ENCODE assay signal across 13 mouse cellular contexts in genomic region chr4:55102382-55102781, GRCm38 (mm10).
"Had no signal": no experiment of that assay in that cellular context is flagged by ENCODE, and none has a peak within 500 bp of the region (broad histone marks: within the 10 kb centered on the region; RNA-seq: fewer than 3 reads in every experiment).

No protein-coding gene starts in this region.

- H3K9ac ChIP-seq: lung, embryonic 14.5 days; midbrain, embryonic 13.5 days; midbrain, embryonic 15.5 days; neural tube, embryonic 12.5 days; stomach, embryonic 15.5 days had no signal

- H3K27ac ChIP-seq: midbrain, embryonic 13.5 days; midbrain, embryonic 15.5 days; neural tube, embryonic 12.5 days; stomach, embryonic 15.5 days; stomach, postnatal 0 days had no signal

- H3K4me1 ChIP-seq: megakaryocyte, embryonic 14.5 days; midbrain, embryonic 13.5 days; midbrain, embryonic 15.5 days; neural tube, embryonic 12.5 days; stomach, embryonic 15.5 days had no signal

- DNase-seq: lung, adult 18-20 months; lung, embryonic 14.5 days; lung, postnatal 10 days; lung, postnatal 4 days; right cerebral cortex, postnatal 14 days; thymus, adult 2 months; thymus, postnatal 25 days had no signal

- H3K4me3 ChIP-seq: megakaryocyte, embryonic 14.5 days; midbrain, embryonic 13.5 days; midbrain, embryonic 15.5 days; neural tube, embryonic 12.5 days; stomach, embryonic 15.5 days had no signal

- H3K27me3 ChIP-seq: megakaryocyte, embryonic 14.5 days; midbrain, embryonic 13.5 days; midbrain, embryonic 15.5 days; neural tube, embryonic 12.5 days; stomach, embryonic 15.5 days had no signal

- H3K36me3 ChIP-seq: midbrain, embryonic 13.5 days; midbrain, embryonic 15.5 days; neural tube, embryonic 12.5 days; stomach, embryonic 15.5 days had no signal

- H3K9me3 ChIP-seq: midbrain, embryonic 13.5 days; midbrain, embryonic 15.5 days; neural tube, embryonic 12.5 days; stomach, embryonic 15.5 days had no signal
